9 mouse cellular contexts compared by ENCODE assay signal in the genomic region with DNA sequence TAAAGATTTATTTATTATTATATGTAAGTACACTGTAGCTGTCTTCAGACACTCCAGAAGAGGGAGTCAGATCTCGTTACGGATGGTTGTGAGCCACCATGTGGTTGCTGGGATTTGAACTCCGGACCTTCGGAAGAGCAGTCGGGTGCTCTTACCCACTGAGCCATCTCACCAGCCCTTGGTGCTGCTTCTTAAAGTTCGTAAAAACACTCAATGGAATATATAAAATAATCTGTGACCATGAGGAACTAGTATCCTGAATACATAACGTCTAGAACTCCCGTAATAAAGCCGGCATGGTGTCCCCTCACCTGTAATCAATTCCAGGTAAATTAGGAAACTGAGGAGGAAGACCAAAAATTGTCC. TPM values are rescaled to one million over a fixed set of nuclear protein-coding genes. Genes with fewer than 3 reads are reported as not detected.
DNase-seq lines count a peak whose midpoint lies in the region; ATAC-seq and TF ChIP-seq lines count a peak whose summit lies in the region.
"Not testable (repeated sequence)": the region's sequence is repeated elsewhere in the genome, so short reads cannot be mapped to it uniquely, and the experiment has no call there.
"Had no signal": no experiment of that assay in that cellular context is flagged by ENCODE, and none has a peak within 500 bp of the region (broad histone marks: within the 10 kb centered on the region; RNA-seq: fewer than 3 reads in every experiment).

No protein-coding gene starts in this region.

- H3K36me3 ChIP-seq in ES-Bruce4 (ENCODE audit: control insufficient read depth, insufficient read depth, low read length, poor library complexity, severe bottlenecking); embryonic facial prominence, embryonic 12.5 days; hindbrain, embryonic 15.5 days; liver, embryonic 16.5 days (ENCODE audit: control insufficient read depth, insufficient read depth); midbrain, embryonic 16.5 days (ENCODE audit: control insufficient read depth, insufficient read depth, low read length); stomach, embryonic 16.5 days (ENCODE audit: control insufficient read depth, insufficient read depth, low read length): not testable (repeated sequence)
- H3K36me3 ChIP-seq in heart, adult 2 months (ENCODE audit: control insufficient read depth, insufficient read depth, low read length), result peaks cover 17% of the 10 kb centered on the region

- H3K4me2 ChIP-seq in embryonic facial prominence, embryonic 12.5 days (replicated peaks), result peak overlapping the region; percentile 32; the same call in 1 of the 2 replicates
- H3K4me2 ChIP-seq in hindbrain, embryonic 15.5 days, result peak overlapping the region; percentile 73
- H3K4me2 ChIP-seq in liver, embryonic 16.5 days (ENCODE audit: low read depth, low read length), result peak overlapping the region; percentile 71
- peak overlapping the region; percentile 82 for H3K4me2 ChIP-seq in midbrain, embryonic 16.5 days (ENCODE audit: low read length)
- peak overlapping the region; percentile 23 for H3K4me2 ChIP-seq in stomach, embryonic 16.5 days (ENCODE audit: low read depth, low read length)

- TF ChIP-seq POLR2A in ES-Bruce4 (IDR thresholded peaks at IDR 0.05; ENCODE audit: insufficient read depth, low read length); heart, adult 2 months (IDR thresholded peaks at IDR 0.05; ENCODE audit: insufficient read depth, low read depth, low read length): not testable (repeated sequence)

- H3K4me1 ChIP-seq in ES-Bruce4 (ENCODE audit: control insufficient read depth, insufficient read depth, low read length); embryonic facial prominence, embryonic 12.5 days: not testable (repeated sequence)
- H3K4me1 ChIP-seq in heart, adult 2 months (ENCODE audit: control insufficient read depth, insufficient read depth, low read length), result peaks cover 11% of the 10 kb centered on the region
- peaks cover 29% of the 10 kb centered on the region for H3K4me1 ChIP-seq in hindbrain, embryonic 15.5 days (replicated peaks)
- H3K4me1 ChIP-seq in liver, embryonic 16.5 days (ENCODE audit: control insufficient read depth, low read depth, low read length), result peaks cover 22% of the 10 kb centered on the region
- peaks cover 22% of the 10 kb centered on the region for H3K4me1 ChIP-seq in midbrain, embryonic 16.5 days (ENCODE audit: control insufficient read depth, insufficient read depth, low read length)
- peaks cover 15% of the 10 kb centered on the region for H3K4me1 ChIP-seq in stomach, embryonic 16.5 days (ENCODE audit: control insufficient read depth, insufficient read depth, low read length)

- H3K9me3 ChIP-seq in ES-Bruce4 (replicated peaks; ENCODE audit: control insufficient read depth, insufficient read depth, low read length, poor library complexity, severe bottlenecking); embryonic facial prominence, embryonic 12.5 days; hindbrain, embryonic 15.5 days; liver, embryonic 16.5 days (replicated peaks; ENCODE audit: control insufficient read depth, low read length); midbrain, embryonic 16.5 days (replicated peaks; ENCODE audit: control insufficient read depth, low read length, poor library complexity, severe bottlenecking); stomach, embryonic 16.5 days (replicated peaks; ENCODE audit: control insufficient read depth, low read length): not testable (repeated sequence)

- peak overlapping the region; percentile 97 for H3K9ac ChIP-seq in ES-Bruce4 (ENCODE audit: low read depth, poor library complexity, severe bottlenecking)
- H3K9ac ChIP-seq in embryonic facial prominence, embryonic 12.5 days; heart, adult 2 months (ENCODE audit: low read depth, low read length); hindbrain, embryonic 15.5 days; midbrain, embryonic 16.5 days (ENCODE audit: low read depth, low read length); stomach, embryonic 16.5 days (ENCODE audit: low read length): not testable (repeated sequence)
- peak overlapping the region; percentile 97 for H3K9ac ChIP-seq in liver, embryonic 16.5 days (ENCODE audit: low read depth, low read length)

- TF ChIP-seq EP300 in ES-Bruce4 (IDR thresholded peaks at IDR 0.05; ENCODE audit: insufficient read depth, low read depth, low read length); heart, adult 2 months (IDR thresholded peaks at IDR 0.05; ENCODE audit: insufficient read depth, low read depth, low read length): not testable (repeated sequence)

- TF ChIP-seq CTCF in ES-Bruce4 (IDR thresholded peaks at IDR 0.05; ENCODE audit: low read depth, low read length), result not testable (repeated sequence)
- peak; percentile 17; the same call in 1 of the 2 replicates for TF ChIP-seq CTCF in heart, adult 2 months (IDR thresholded peaks at IDR 0.05)
- TF ChIP-seq CTCF in layer of hippocampus, adult 2 months (conservative IDR thresholded peaks at IDR 0.05), result peak; percentile 38

- H3K27ac ChIP-seq in ES-Bruce4 (ENCODE audit: insufficient read depth, low read length), result peak overlapping the region; percentile 77
- not testable (repeated sequence) for H3K27ac ChIP-seq in embryonic facial prominence, embryonic 12.5 days
- peak overlapping the region; percentile 98 for H3K27ac ChIP-seq in heart, adult 2 months
- peak overlapping the region; percentile 97 for H3K27ac ChIP-seq in hindbrain, embryonic 15.5 days (replicated peaks)
- H3K27ac ChIP-seq in layer of hippocampus, adult 2 months, result peak overlapping the region; percentile 95
- H3K27ac ChIP-seq in liver, embryonic 16.5 days (ENCODE audit: low read length), result peak overlapping the region; percentile 96
- peak overlapping the region; percentile 61; the same call in 1 of the 2 replicates for H3K27ac ChIP-seq in midbrain, embryonic 16.5 days (ENCODE audit: low read length)
- peak overlapping the region; percentile 98; the same call in 1 of the 2 replicates for H3K27ac ChIP-seq in stomach, embryonic 16.5 days (ENCODE audit: low read length)

- 42% methylated on average over 8 of the region's 9 CpGs for WGBS in embryonic facial prominence, embryonic 12.5 days
- WGBS in heart, adult 2 months, result 31% methylated on average over 8 of the region's 9 CpGs
- WGBS in hindbrain, embryonic 15.5 days, result 48% methylated on average over 7 of the region's 9 CpGs
- 36% methylated on average over 7 of the region's 9 CpGs for WGBS in liver, embryonic 16.5 days (ENCODE audit: insufficient replicate concordance)
- 42% methylated on average over 7 of the region's 9 CpGs for WGBS in midbrain, embryonic 16.5 days
- WGBS in stomach, embryonic 16.5 days, result 40% methylated on average over 7 of the region's 9 CpGs

- not testable (repeated sequence) for DNase-seq in heart, adult 2 months; layer of hippocampus, adult 2 months (ENCODE audit: low spot score in 2 of 2)

- not testable (repeated sequence) for ATAC-seq in embryonic facial prominence, embryonic 12.5 days (ENCODE audit: insufficient number of reproducible peaks, insufficient read depth, low FRiP score, low TSS enrichment); hindbrain, embryonic 15.5 days (ENCODE audit: low FRiP score, low read depth); liver, embryonic 16.5 days (ENCODE audit: low read depth); midbrain, embryonic 16.5 days; stomach, embryonic 16.5 days (ENCODE audit: insufficient read depth, low FRiP score)

- H3K4me3 ChIP-seq in ES-Bruce4 (ENCODE audit: low read depth, low read length), result peak overlapping the region; percentile 67
- peak overlapping the region; percentile 99 for H3K4me3 ChIP-seq in embryonic facial prominence, embryonic 12.5 days
- H3K4me3 ChIP-seq in heart, adult 2 months, result peak overlapping the region; percentile 99
- peak overlapping the region; percentile 99 for H3K4me3 ChIP-seq in hindbrain, embryonic 15.5 days
- peak overlapping the region; percentile 94 for H3K4me3 ChIP-seq in layer of hippocampus, adult 2 months
- H3K4me3 ChIP-seq in liver, embryonic 16.5 days (ENCODE audit: low read depth, low read length), result peak overlapping the region; percentile 87
- H3K4me3 ChIP-seq in midbrain, embryonic 16.5 days (ENCODE audit: low read depth, low read length), result peak overlapping the region; percentile 93
- peak overlapping the region; percentile 71 for H3K4me3 ChIP-seq in stomach, embryonic 16.5 days (replicated peaks; ENCODE audit: low read length)

- not testable (repeated sequence) for H3K79me2 ChIP-seq in heart, adult 2 months (replicated peaks; ENCODE audit: control insufficient read depth, insufficient read depth, low read length)

- not testable (repeated sequence) for H3K27me3 ChIP-seq in ES-Bruce4 (ENCODE audit: control insufficient read depth, insufficient read depth, low read length, poor library complexity, severe bottlenecking); embryonic facial prominence, embryonic 12.5 days; heart, adult 2 months (ENCODE audit: control insufficient read depth, insufficient read depth, low read length); hindbrain, embryonic 15.5 days; liver, embryonic 16.5 days (ENCODE audit: control insufficient read depth, insufficient read depth, low read depth, low read length); midbrain, embryonic 16.5 days (ENCODE audit: control insufficient read depth, insufficient read depth, low read depth, low read length); stomach, embryonic 16.5 days (ENCODE audit: control insufficient read depth, insufficient read depth, low read length)

- intact Hi-C loops in heart, adult 2 months (cut with DNase I), result loop anchor here (5.0 kb wide), 1 partner anchor 111 kb away; no protein-coding TSS in a partner anchor

RNA-seq across cellular contexts. Expression of a gene that starts 0.3 kb away (rescaled TPM):
- polyA plus RNA-seq in ES-Bruce4 (2011; ENCODE audit: insufficient read depth, insufficient read length, low read depth, missing spikeins), result 329 and 336 TPM in 2 replicates
- 151 and 153 TPM in 2 replicates for polyA plus RNA-seq in embryonic facial prominence, embryonic 12.5 days (2016; fragmentation: Nextera tagmentation; extraction: Ambion mirVana)
- total RNA-seq in heart, adult 2 months (2021), result 10 to 100 TPM; 22.7 to 27.8 TPM
- 28.3 and 36.1 TPM in 2 replicates for polyA plus RNA-seq in heart, adult 2 months (2012; rRNA removed)
- polyA plus RNA-seq in hindbrain, embryonic 15.5 days (2015; fragmentation: Nextera tagmentation; extraction: Ambion mirVana), result 153 and 158 TPM in 2 replicates
- 10 to 100 TPM; 73.9 to 84.9 TPM for total RNA-seq in layer of hippocampus, adult 2 months (2021)
- 20.6 and 21.0 TPM in 2 replicates for polyA plus RNA-seq in liver, embryonic 16.5 days (2015; fragmentation: Nextera tagmentation; extraction: Ambion mirVana)
- polyA plus RNA-seq in midbrain, embryonic 16.5 days (2015; fragmentation: Nextera tagmentation; extraction: Ambion mirVana), result 188 and 193 TPM in 2 replicates
- 76.3 and 77.3 TPM in 2 replicates for polyA plus RNA-seq in stomach, embryonic 16.5 days (2015; fragmentation: Nextera tagmentation; extraction: Ambion mirVana)

RNA-seq across cellular contexts. Expression of a gene that starts 0.4 kb away (rescaled TPM):
- 259 and 291 TPM in 2 replicates for polyA plus RNA-seq in ES-Bruce4 (2011; ENCODE audit: insufficient read depth, insufficient read length, low read depth, missing spikeins)
- 193 and 197 TPM in 2 replicates for polyA plus RNA-seq in embryonic facial prominence, embryonic 12.5 days (2016; fragmentation: Nextera tagmentation; extraction: Ambion mirVana)
- 10 to 100 TPM; 78.6 to 93.9 TPM for total RNA-seq in heart, adult 2 months (2021)
- polyA plus RNA-seq in heart, adult 2 months (2012; rRNA removed), result 28.2 and 57.5 TPM in 2 replicates
- 130 and 135 TPM in 2 replicates for polyA plus RNA-seq in hindbrain, embryonic 15.5 days (2015; fragmentation: Nextera tagmentation; extraction: Ambion mirVana)
- total RNA-seq in layer of hippocampus, adult 2 months (2021), result 100 to 1,000 TPM in 1 of 2 experiments, 10 to 100 TPM in 1; 100.0 to 103 TPM
- polyA plus RNA-seq in liver, embryonic 16.5 days (2015; fragmentation: Nextera tagmentation; extraction: Ambion mirVana), result 92.8 and 95.6 TPM in 2 replicates
- 140 and 146 TPM in 2 replicates for polyA plus RNA-seq in midbrain, embryonic 16.5 days (2015; fragmentation: Nextera tagmentation; extraction: Ambion mirVana)
- polyA plus RNA-seq in stomach, embryonic 16.5 days (2015; fragmentation: Nextera tagmentation; extraction: Ambion mirVana), result 212 and 218 TPM in 2 replicates

RNA-seq across cellular contexts. Expression of a gene that starts 31.1 kb away (rescaled TPM):
- polyA plus RNA-seq in ES-Bruce4 (2011; ENCODE audit: insufficient read depth, insufficient read length, low read depth, missing spikeins), result 1.5 and 2.0 TPM in 2 replicates
- 3.8 and 4.1 TPM in 2 replicates for polyA plus RNA-seq in embryonic facial prominence, embryonic 12.5 days (2016; fragmentation: Nextera tagmentation; extraction: Ambion mirVana)
- 10 to 100 TPM; 10.6 to 10.9 TPM for total RNA-seq in heart, adult 2 months (2021)
- 22.5 and 27.2 TPM in 2 replicates for polyA plus RNA-seq in heart, adult 2 months (2012; rRNA removed)
- polyA plus RNA-seq in hindbrain, embryonic 15.5 days (2015; fragmentation: Nextera tagmentation; extraction: Ambion mirVana), result 20.2 and 22.7 TPM in 2 replicates
- 10 to 100 TPM; 50.0 to 50.3 TPM for total RNA-seq in layer of hippocampus, adult 2 months (2021)
- polyA plus RNA-seq in liver, embryonic 16.5 days (2015; fragmentation: Nextera tagmentation; extraction: Ambion mirVana), result 3.9 and 6.1 TPM in 2 replicates
- polyA plus RNA-seq in midbrain, embryonic 16.5 days (2015; fragmentation: Nextera tagmentation; extraction: Ambion mirVana), result 16.0 and 19.8 TPM in 2 replicates
- polyA plus RNA-seq in stomach, embryonic 16.5 days (2015; fragmentation: Nextera tagmentation; extraction: Ambion mirVana), result 3.6 and 4.5 TPM in 2 replicates
- total RNA-seq: neutrophil, adult 5-6 weeks had no signal

RNA-seq across cellular contexts. Expression of a gene that starts 33.0 kb away (rescaled TPM):
- 19.0 and 22.3 TPM in 2 replicates for polyA plus RNA-seq in ES-Bruce4 (2011; ENCODE audit: insufficient read depth, insufficient read length, low read depth, missing spikeins)
- polyA plus RNA-seq in embryonic facial prominence, embryonic 12.5 days (2016; fragmentation: Nextera tagmentation; extraction: Ambion mirVana), result 57.1 and 60.7 TPM in 2 replicates
- total RNA-seq in heart, adult 2 months (2021), result 100 to 1,000 TPM; 104 to 108 TPM
- polyA plus RNA-seq in heart, adult 2 months (2012; rRNA removed), result 146 and 165 TPM in 2 replicates
- 46.4 and 46.8 TPM in 2 replicates for polyA plus RNA-seq in hindbrain, embryonic 15.5 days (2015; fragmentation: Nextera tagmentation; extraction: Ambion mirVana)
- 10 to 100 TPM; 71.8 to 86.4 TPM for total RNA-seq in layer of hippocampus, adult 2 months (2021)
- 2.2 and 2.3 TPM in 2 replicates for polyA plus RNA-seq in liver, embryonic 16.5 days (2015; fragmentation: Nextera tagmentation; extraction: Ambion mirVana)
- polyA plus RNA-seq in midbrain, embryonic 16.5 days (2015; fragmentation: Nextera tagmentation; extraction: Ambion mirVana), result 48.1 and 51.7 TPM in 2 replicates
- polyA plus RNA-seq in stomach, embryonic 16.5 days (2015; fragmentation: Nextera tagmentation; extraction: Ambion mirVana), result 22.4 and 24.5 TPM in 2 replicates
- total RNA-seq: neutrophil, adult 5-6 weeks had no signal

RNA-seq across cellular contexts. Expression of a gene that starts 34.9 kb away (rescaled TPM):
- polyA plus RNA-seq in ES-Bruce4 (2011; ENCODE audit: insufficient read depth, insufficient read length, low read depth, missing spikeins), result not detected in 2 replicates
- 0.40 TPM in 1 of 2 replicates, not detected in the other for polyA plus RNA-seq in embryonic facial prominence, embryonic 12.5 days (2016; fragmentation: Nextera tagmentation; extraction: Ambion mirVana)
- under 1 TPM; 0.96 to 0.97 TPM for total RNA-seq in heart, adult 2 months (2021)
- polyA plus RNA-seq in heart, adult 2 months (2012; rRNA removed), result 0.53 and 1.3 TPM in 2 replicates
- polyA plus RNA-seq in hindbrain, embryonic 15.5 days (2015; fragmentation: Nextera tagmentation; extraction: Ambion mirVana), result 0.26 and 0.42 TPM in 2 replicates
- 1 to 10 TPM; 1.1 to 1.7 TPM for total RNA-seq in layer of hippocampus, adult 2 months (2021)
- 166 and 200 TPM in 2 replicates for polyA plus RNA-seq in liver, embryonic 16.5 days (2015; fragmentation: Nextera tagmentation; extraction: Ambion mirVana)
- polyA plus RNA-seq in midbrain, embryonic 16.5 days (2015; fragmentation: Nextera tagmentation; extraction: Ambion mirVana), result 0.25 TPM in 1 of 2 replicates, not detected in the other
- polyA plus RNA-seq in stomach, embryonic 16.5 days (2015; fragmentation: Nextera tagmentation; extraction: Ambion mirVana), result 8.3 and 8.5 TPM in 2 replicates

Comparison
In these comparisons a context has a peak if more than half of its experiments do, and no peak if none do; other contexts are left out.
1. H3K4me2 ChIP-seq: peak in every context shown above with its lines; median percentile 82 in midbrain, embryonic 16.5 days; 73 in hindbrain, embryonic 15.5 days; 71 in liver, embryonic 16.5 days; 32 in embryonic facial prominence, embryonic 12.5 days; 23 in stomach, embryonic 16.5 days.